ENCODE assay signal across 28 mouse cellular contexts in genomic region chr12:31985738-31986137, GRCm38 (mm10).
"Had no signal": no experiment of that assay in that cellular context is flagged by ENCODE, and none has a peak within 500 bp of the region (broad histone marks: within the 10 kb centered on the region; RNA-seq: fewer than 3 reads in every experiment).

No protein-coding gene starts in this region.

- H3K27me3 ChIP-seq: embryonic facial prominence, embryonic 12.5 days; embryonic facial prominence, embryonic 13.5 days; embryonic facial prominence, embryonic 15.5 days; forebrain, embryonic 12.5 days; forebrain, embryonic 13.5 days; forebrain, embryonic 15.5 days had no signal

- H3K9me3 ChIP-seq: embryonic facial prominence, embryonic 10.5 days; embryonic facial prominence, embryonic 12.5 days; embryonic facial prominence, embryonic 13.5 days; embryonic facial prominence, embryonic 15.5 days; forebrain, embryonic 10.5 days; forebrain, embryonic 12.5 days; forebrain, embryonic 13.5 days; forebrain, embryonic 15.5 days had no signal

- DNase-seq: cerebellum, adult 2 months; cerebellum, adult 8-10 months; cerebellum, adult 9-10 months; cerebellum, adult 9-11 months; cerebellum, postnatal 10 days; cerebellum, postnatal 14 days; cerebellum, postnatal 25 days; cerebellum, postnatal 36 days; embryo, embryonic 11 days; forebrain, postnatal 0 days; gastrocnemius, adult 2 months; gastrocnemius, postnatal 10 days; gastrocnemius, postnatal 14 days; gastrocnemius, postnatal 25 days; gastrocnemius, postnatal 36 days; heart, adult 18-20 months; heart, adult 2 months had no signal

- H3K9ac ChIP-seq: embryonic facial prominence, embryonic 12.5 days; embryonic facial prominence, embryonic 13.5 days; embryonic facial prominence, embryonic 15.5 days; forebrain, embryonic 12.5 days; forebrain, embryonic 13.5 days; forebrain, embryonic 15.5 days; forebrain, postnatal 0 days had no signal

- H3K4me2 ChIP-seq: embryonic facial prominence, embryonic 12.5 days; embryonic facial prominence, embryonic 13.5 days; embryonic facial prominence, embryonic 15.5 days; forebrain, embryonic 12.5 days; forebrain, embryonic 13.5 days; forebrain, embryonic 15.5 days had no signal

- H3K27ac ChIP-seq: embryonic facial prominence, embryonic 10.5 days; embryonic facial prominence, embryonic 12.5 days; embryonic facial prominence, embryonic 13.5 days; embryonic facial prominence, embryonic 15.5 days; forebrain, embryonic 10.5 days; forebrain, embryonic 12.5 days; forebrain, embryonic 13.5 days; forebrain, embryonic 15.5 days; gastrocnemius, adult 2 months; heart, adult 2 months had no signal

- H3K36me3 ChIP-seq: embryonic facial prominence, embryonic 12.5 days; embryonic facial prominence, embryonic 13.5 days; embryonic facial prominence, embryonic 15.5 days; forebrain, embryonic 15.5 days had no signal

- ATAC-seq: forebrain, embryonic 13.5 days; forebrain, embryonic 14.5 days; forebrain, embryonic 15.5 days; forebrain, embryonic 16.5 days; forebrain, postnatal 0 days had no signal

- H3K4me3 ChIP-seq: embryonic facial prominence, embryonic 10.5 days; embryonic facial prominence, embryonic 12.5 days; embryonic facial prominence, embryonic 13.5 days; embryonic facial prominence, embryonic 15.5 days; erythroblast, embryonic 14.5 days; forebrain, embryonic 10.5 days; forebrain, embryonic 12.5 days; forebrain, embryonic 13.5 days; forebrain, embryonic 15.5 days; gastrocnemius, adult 2 months; heart, adult 2 months had no signal
